Mouse (Mus musculus): ENCODE measurements around the gene Naa15.

The Naa15 gene

DNA sequence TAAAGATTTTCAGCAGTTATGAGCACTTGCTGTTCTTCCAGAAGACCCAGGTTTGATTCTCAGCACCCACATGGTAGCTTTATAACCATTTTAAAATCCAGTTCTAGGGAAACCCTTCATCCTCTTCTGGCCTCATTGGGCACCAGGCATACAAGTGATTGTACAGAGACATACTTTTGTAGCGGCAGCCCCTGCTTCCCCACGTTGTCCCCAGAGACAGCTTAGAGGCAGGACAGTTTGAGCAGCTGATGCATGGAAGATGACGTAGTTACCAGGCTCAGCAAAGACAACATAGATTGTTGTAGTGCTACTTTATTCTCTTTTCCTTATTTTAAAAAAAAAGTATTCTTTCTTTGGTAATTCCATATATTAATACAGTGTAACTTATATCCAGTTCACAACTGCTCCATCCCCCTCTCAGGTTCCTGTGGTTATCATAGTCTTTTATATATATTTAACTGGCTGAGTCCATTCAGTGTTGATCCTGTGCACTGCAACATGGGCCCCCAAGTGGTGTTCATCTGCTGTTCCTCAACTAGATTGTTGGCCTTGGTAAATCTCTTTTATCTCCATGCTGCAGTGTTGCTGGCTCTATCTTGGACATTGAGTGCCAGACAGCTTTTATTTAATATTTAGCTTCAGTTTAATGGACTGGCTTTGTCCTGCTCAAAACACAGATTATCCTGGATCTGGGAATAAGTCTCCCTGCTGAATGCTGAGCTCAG, 20.1 kb downstream of the Naa15 start:
- no peak for DNase-seq (ENCODE audit: low read depth)

DNA sequence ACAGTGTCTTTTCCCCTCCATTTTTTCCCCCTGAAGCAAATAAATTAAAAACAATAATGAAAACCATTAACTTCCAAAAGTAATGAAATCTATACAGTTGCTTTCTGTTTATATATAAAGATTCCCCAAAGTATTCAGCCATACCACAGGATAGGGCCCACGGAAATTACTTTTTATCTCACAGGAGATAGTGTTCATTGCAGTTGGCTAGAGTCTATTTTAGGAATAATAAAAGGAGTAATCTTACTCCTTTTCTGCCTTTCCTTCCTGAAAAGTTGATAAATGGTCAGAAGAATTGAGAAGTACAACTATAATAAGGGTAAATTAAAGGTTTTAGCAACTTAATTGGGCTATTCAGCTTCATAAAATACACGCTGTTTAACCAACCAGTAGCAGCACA, 53.6 kb downstream of the Naa15 start:
- DNase-seq (ENCODE audit: low read depth), result no peak

DNA sequence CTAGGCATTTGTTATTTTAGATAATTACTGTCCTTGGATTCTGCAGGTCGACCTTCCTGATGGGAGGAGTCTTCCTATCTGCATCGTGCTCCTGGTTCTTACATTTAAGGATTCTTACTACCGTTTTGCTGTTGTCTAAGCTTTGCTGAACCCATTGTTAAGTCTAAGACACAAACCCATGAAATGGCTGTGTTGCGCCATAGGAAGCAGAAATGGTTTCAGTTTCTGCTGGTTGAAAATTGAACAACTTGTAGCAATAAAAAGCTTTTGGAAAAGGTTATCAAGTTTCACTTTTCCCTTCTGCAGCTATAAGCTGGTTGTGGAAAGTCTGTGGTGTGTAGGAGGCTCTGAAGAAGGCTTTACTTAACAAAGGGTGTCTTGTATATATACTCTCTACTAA, 60.8 kb downstream of the Naa15 start:
- peak; percentile 40 for DNase-seq (ENCODE audit: low read depth)

DNA sequence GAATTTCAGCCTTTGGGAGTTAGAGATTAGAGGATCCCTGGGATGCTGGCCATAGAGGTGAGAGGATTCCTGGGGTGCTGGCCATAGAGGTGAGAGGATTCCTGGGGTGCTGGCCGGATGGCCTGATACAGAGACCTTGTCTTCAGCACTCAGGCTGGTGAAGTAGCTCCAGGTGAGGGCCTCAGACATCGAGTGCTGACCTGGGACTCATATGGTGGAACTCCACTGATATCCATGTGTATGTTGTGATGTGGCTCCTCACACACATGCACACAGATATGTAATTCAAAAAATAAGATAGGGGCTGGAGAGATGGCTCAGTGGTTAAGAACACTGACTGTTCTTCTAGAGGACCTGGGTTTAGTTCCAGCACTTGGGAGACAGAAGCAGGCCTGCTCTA, 64.9 kb downstream of the Naa15 start:
- no peak for DNase-seq (ENCODE audit: low read depth)

DNA sequence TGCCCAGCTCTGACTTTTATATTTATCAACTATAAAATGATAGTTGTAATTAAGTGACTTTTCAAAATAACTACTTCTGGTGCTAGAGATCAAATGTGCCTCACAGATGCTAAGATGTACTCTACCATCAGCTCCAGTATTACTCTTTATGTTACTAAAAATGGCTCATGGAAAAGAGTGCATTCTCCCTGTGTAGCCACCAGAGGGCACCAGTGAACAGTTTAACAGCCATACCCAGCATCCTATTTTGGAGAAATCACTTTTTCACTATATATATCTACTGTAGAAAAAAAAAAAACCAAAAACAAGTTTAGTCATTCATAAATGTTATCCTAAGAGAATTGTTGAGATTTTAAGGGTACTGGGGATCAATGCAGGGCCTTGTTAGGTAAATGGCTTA, 66.1 kb downstream of the Naa15 start:
- peak; percentile 85 for DNase-seq (ENCODE audit: low read depth)

DNA sequence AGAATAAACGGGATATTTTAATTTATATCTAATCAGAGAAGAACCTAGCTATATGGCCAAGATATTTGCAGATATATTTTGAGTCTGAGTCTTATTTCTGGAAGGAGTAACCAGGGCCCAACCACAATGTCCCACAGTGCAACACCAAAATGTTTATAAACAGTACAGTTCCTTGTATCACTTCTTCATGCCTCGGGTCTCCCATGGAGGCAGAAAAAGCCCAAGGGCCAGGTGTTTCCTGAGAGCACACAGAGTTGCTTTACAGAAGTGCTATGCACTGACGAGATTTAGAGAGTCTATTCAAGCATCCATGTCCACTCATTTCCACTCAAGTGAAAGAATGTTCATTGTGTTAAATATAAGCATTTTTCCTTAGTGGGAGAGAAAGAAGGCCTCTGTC, 66.9 kb downstream of the Naa15 start:
- DNase-seq (ENCODE audit: low read depth), result no peak

DNA sequence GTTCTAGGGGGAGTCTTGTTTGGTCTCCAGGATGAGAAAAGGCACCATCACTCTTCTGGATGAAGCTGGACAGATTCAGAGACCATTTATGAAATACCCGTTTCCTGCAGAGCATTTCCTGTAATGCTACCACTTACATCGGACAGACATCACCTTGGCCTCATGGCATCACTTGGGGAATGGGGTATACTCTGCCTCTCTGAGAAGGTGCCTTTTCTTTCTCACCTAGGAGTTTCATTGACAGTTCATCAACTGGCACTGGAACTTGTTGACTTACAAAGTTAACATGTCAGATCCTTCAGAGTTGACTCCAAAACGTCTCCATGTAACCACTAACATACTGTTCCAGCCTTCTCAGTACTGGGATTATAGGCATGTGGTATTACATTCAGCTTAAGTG, 67.8 kb downstream of the Naa15 start:
- DNase-seq (ENCODE audit: low read depth), result peak; percentile 25

DNA sequence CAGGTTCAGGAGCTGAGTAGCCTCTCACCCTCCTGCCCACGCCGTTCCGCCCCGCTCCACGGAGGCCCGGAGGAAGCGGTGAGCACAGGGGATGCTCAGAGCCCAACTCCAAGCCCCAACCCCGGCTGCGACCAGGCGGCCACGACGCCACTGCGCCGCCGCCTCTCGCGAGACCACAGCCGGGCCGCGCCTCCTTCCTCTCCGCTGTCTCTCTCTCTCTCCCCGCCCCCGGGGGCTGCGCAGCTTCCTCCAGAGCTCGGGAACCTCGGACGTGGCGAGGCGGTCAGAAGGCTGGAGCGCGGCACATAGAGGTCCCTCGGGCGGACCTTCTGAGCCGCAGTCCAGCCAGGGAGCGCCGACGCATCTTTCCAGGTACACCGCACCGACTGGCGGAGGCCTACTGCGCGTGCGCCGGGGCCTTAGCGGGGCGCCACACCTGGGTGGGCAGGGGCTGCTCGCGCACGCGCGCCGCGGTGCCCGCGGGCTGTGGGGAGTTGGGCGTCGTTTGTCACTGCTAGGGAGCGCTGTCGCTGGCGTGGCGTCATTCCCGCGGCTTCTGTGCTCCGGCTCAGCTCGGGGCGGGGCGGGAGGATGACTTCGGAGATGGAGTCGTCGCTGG, 68.9 kb downstream of the Naa15 start, which contains the start of gene Rab33b:
Gene Rab33b, plus strand, starts transcription at position 180 of the 619 bp plus-strand sequence.
- DNase-seq (ENCODE audit: low read depth), result peak; percentile 97

DNA sequence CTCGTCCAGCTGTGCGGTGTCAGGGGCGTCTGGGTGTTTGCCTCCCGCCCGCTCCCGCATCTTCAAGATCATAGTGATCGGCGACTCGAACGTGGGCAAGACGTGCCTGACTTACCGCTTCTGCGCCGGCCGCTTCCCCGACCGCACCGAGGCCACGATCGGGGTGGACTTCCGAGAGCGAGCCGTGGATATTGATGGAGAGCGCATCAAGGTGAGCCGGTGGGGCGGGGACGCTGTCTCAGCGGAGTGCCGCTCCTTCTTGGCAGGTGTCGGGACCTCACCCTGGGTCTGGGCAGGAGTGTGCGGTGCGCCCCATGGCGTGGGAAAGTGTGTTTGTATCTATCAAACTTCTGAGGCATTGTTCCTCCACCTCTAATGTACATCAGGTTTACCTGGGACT, 69.4 kb downstream of the Naa15 start:
- DNase-seq (ENCODE audit: low read depth), result no peak

DNA sequence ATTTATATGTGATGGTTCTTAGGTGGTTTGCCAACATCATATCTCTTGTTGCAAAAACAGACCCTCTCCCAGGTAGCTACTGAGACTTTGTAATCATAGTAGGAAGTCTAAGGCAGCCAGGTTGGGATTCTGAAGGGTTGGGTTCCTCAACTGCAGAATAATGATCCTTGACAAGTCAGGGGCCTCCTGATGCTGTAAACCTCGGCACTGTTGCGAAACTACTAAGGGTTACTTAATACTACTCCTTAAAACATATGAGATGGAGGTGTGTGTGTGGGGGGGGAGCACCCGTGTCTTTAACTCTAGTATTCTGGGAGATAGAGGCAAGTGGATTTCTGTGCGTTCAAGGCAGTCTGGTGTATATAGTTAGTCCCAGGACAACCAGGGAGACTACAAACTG, 70.4 kb downstream of the Naa15 start:
- peak; percentile 31 for DNase-seq (ENCODE audit: low read depth)

DNA sequence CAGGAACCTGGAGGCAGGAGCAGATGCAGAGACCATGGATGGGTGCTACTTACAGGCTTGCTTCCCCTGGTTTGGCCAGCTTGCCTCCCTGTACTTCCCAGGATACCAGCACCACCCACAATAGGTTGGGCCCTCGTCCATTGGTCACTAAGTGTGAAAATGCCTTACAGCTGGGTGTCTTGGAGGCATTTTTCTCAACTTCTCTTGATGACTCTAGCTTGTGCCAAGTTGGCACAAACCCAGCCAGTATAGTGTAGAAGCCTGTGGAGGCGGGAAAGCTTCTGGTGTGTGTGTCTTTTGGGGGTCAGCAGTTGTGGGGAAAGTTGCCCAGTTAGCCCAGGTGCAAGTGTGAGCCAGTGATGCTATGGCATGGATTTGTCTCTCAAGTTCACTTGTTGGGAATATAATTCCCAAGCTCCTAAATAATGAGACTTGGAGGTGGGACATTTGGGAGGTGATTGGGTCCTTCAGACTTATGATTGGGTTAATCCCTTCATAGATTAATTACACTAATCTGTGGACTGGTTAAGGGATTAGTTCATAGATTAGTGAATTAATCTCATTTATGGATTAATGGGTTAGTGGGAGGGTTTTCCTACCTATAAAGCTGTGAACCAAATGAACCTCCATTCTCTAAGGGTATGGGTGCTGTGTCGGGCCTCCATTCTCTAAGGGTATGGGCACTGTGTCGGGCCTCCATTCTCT, 71.7 kb downstream of the Naa15 start:
- DNase-seq (ENCODE audit: low read depth), result no peak

DNA sequence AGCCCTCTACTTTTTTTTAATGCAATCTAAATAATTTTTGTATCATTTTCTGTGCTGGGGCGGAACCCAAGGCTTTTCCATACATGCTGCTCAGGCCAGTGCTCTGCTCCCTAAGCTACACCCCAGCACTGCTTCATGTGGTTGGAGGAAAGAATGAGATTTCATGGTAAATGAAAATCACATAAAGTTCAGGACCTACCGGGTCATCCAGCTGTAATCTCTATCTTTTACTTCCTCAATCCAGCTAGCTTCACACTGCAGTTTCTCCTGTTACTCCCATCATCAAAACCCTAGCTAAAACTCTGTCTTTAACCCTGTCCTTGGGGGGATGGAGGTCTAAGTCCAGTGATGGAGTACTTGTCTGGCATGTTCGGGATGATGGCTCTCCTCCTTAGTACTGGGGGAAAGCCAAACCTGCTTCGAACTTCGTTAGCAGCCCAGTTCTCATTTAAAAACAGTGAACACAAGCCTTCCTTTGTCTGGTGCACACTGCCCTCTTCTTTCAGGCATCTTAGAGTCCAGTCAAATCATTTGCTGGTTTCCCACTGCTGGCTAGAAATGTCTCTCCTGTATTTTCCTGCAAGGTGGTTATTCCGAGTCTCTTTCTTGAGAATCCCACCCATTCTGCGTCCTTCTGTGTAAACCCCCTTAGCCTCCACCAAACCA, 75.3 kb downstream of the Naa15 start:
- no peak for DNase-seq (ENCODE audit: low read depth)

DNA sequence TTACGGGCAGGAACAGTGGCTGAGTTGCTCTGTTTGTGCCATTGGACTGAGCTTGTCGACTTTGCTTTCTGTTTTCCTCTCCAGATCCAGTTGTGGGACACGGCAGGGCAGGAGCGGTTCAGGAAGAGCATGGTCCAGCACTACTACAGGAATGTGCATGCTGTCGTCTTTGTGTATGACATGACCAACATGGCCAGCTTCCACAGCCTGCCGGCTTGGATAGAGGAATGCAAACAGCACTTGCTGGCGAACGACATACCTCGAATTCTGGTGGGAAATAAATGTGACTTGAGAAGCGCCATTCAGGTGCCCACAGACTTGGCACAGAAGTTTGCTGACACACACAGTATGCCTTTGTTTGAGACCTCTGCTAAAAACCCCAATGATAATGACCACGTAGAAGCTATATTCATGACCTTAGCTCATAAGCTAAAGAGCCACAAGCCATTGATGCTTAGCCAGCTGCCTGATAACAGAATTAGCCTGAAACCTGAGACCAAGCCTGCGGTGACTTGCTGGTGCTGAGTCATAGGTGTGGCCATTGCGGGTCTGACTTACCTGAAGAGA, 78.4 kb downstream of the Naa15 start:
- no peak for DNase-seq (ENCODE audit: low read depth)

DNA sequence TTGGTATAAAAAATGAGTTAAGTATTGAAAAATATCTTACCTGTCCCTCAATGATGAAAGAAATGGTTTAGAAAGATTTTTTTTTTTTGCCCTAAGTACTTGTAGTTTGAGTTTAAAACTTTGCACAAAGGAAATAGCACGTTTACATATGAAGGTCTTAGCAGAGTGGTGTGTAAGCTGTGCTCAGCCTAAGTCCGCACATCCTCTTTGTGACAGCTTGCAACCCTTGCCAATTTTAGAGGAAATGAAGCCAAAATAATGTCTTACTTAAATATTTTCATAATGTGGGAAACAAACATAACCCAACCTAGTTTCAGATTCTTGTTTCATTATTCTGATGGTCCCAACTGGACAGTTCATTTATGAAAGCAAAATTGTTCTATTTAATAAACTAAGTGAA, 79.5 kb downstream of the Naa15 start:
- no peak for DNase-seq (ENCODE audit: low read depth)

DNA sequence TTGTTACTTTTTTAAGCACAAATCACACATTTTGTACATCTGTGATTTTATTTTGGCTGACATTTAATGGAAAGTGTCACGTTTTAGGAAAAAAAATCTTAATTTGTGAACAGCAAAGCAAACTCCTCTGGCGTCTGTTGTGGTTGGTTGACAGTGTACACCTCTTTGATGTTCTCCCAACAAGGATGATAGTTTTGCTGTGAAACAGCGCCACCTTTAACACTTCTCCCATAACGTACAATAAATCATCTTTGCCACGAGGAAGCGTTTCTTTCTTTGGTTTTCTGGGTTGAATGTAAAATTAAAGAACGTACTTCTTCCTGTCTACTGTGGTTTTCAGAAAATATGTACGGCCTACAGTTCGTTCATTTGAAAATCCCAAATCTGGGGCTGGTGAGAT, 80.7 kb downstream of the Naa15 start:
- DNase-seq (ENCODE audit: low read depth), result peak; percentile 49

DNA sequence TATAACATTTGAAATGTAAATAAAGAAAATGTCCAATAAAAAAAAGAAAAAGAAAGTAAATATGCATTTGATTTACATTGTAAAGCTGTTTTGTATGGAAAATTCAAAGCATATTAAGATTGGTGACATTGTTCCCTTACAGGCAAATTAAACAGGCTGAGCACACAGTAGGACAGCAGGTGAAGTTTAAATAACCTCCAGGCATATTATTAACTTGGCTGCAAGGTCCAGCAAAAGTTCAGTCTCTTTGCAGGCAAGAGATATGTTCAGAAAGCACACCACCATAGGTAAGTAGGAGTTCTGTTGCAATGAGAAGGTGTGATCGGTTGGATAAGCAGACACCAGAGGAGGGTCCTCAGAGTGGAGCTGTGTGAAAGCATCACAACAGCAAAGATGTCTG, 83.0 kb downstream of the Naa15 start:
- DNase-seq (ENCODE audit: low read depth), result no peak

DNA sequence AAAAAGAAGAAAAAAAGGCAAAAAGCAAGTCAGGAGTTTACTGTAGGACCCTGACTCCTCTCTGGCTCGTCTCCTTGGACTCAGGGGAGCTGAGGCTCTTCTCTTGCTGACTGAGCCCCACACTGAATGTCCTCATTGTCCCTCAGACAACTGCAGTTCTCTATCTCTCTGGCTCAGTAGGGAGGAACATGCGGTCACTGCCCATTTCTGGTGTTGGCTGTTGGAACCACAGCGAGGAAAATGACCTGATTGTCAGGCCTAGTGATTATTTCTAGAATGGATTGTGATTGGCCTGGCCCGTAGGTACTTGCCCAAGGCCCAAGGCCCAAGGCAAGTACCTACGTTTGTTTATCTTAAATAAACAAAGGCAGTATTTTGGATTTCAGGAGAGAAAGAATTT, 83.7 kb downstream of the Naa15 start:
- no peak for DNase-seq (ENCODE audit: low read depth)

DNA sequence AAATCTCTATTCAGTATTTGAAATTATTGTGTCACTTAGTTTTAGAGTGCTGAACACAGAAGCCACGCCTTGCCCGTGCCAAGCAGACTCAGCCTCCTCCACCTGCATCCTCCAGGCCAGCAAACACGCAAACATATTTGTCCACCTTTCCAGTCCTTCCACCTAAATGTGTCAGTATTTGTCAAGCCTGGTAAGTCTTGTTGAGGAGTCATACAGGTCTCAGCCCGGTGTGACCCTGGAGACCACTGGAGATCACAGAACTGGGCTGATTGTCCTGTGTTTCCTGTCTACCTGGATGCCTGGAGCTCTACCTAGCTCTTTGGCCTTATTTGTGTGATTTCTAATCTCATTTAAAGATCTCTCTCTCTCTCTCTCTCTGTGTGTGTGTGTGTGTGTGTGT, 84.9 kb downstream of the Naa15 start:
- no peak for DNase-seq (ENCODE audit: low read depth)

DNA sequence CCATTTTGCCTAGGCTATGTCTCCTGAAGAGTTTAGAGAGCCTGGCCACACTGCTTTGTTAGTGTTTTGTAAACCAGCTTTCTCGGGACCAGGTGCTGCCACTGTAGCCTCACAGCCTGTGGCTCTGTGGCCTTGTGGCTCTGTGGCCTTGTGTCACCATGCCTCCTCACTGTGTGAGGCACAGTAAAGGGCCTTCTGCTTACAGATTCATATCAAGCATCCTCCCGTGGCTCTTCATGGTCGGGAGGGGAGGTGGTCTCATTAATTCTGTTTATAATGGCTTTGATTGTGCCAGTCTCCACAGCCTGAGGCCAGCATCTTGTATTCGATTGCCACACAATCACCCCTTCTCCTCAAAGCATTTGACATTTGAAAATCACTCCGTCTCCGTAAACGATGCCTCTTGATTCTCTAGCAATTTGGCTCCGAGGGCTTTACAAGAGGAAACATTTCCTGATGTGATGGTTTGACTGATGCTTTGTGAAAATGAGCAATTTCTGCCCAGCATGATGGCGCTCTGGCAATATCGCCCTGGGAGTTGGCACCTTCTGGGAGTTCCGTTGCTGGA, 89.5 kb downstream of the Naa15 start:
- no peak for DNase-seq (ENCODE audit: low read depth)

DNA sequence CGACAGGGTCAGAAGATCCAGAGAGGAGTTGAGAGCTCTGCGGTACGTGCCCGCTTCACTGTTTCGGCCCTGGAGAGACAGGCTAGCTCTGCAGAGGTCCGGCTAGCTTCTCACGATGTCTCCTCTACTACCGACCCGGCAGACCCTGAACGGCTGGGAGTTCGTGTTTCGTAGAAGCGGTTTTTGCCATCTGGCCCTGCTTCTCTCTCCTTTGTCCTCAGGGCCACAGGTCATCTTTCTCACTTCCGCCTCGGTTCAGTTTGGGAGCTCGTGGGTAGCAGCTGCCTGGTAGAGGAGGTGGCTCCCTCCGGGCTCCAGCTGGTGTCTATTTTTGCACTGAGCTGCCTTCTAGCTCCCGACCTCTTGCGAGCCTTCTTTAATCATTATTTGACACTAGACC, 90.5 kb downstream of the Naa15 start:
- DNase-seq (ENCODE audit: low read depth), result no peak

DNA sequence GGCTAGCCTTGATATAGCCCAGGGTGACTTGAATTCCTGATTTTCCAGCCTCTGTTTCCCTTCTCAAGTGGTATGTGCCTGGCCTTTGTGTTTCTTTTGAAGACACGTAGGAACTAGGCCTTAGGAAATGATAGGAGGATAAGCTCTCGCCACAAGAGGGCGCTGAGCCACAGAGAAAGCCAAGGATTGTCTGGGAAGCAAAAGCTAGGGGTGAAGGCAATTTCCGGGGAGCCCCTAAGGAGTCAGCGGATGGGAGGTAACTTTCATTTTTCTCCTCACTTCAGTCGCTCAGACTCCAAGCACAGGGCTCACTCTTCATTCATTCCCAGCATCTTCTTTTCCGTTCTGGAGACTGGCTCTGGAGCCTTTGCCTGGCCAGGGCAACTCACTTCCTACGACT, 96.0 kb downstream of the Naa15 start:
- DNase-seq (ENCODE audit: low read depth), result peak; percentile 91

DNA sequence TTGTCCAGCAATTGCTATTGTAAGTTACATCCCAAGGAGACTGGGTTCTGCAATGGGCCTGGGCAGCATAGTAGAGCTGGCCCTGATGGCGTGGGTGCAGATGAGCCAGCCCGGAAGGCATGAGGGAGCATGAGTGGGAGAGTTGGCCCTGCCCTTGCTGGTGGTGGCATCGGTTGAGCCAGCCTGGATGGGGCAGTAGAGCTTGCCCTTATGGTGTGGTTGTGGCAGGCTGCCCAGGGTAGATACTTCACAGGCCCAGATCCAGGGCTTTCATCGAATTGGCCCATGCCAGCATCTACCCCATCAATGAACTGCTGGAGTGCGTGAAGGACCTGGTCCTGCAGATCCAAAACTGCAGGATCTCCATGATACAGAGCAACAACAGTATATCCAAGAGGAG, 97.0 kb downstream of the Naa15 start:
- no peak for DNase-seq (ENCODE audit: low read depth)

Measured in induced T-regulatory cell, adult 2 months (primary cell).